Mouse (Mus musculus) kidney, adult 8-10 months (tissue): ENCODE measurements at regions not wholly inside any gene's neighbourhood (a gene's known extent, or its start where the extent isn't known, plus 50 kb on each side); places are given as distances from the start of the nearest gene placed in this dataset.

ENCODE experiments used
- DNase-seq, 2 experiments: peaks; one replicate each; pipeline ENCODE4 v3.0.0; 2022

- DNase-seq = no peak
Measured at GRCm38 (mm10) chr15:36916998-36917397, 90.6 kb downstream of the Zfp706 start.

GRCm38 (mm10) chr15:36914239-36915100 is 93.1 kb downstream of the Zfp706 start:
- DNase-seq = peak; percentile 54 to 62

GRCm38 (mm10) chr15:36913308-36913707 is 94.3 kb downstream of the Zfp706 start:
- DNase-seq = no peak

- no peak for DNase-seq
Measured at GRCm38 (mm10) chr15:36910272-36910671, 97.3 kb downstream of the Zfp706 start.

GRCm38 (mm10) chr15:36909494-36909893 is 98.1 kb downstream of the Zfp706 start:
- no peak for DNase-seq

GRCm38 (mm10) chr15:36906789-36907188 is 100.8 kb downstream of the Zfp706 start:
- DNase-seq = peak; percentile 47 to 84

GRCm38 (mm10) chr15:36906052-36906451 is 101.5 kb downstream of the Zfp706 start:
- no peak for DNase-seq

GRCm38 (mm10) chr15:36903922-36904321 is 103.7 kb downstream of the Zfp706 start:
- no peak for DNase-seq

- peak; percentile 59 to 73 for DNase-seq
Measured at GRCm38 (mm10) chr15:36903309-36903708, 104.3 kb downstream of the Zfp706 start.

GRCm38 (mm10) chr15:36901830-36902285 is 105.7 kb downstream of the Zfp706 start:
- no peak for DNase-seq

- no peak for DNase-seq
Measured at GRCm38 (mm10) chr15:36901350-36901749, 106.2 kb downstream of the Zfp706 start.

- DNase-seq = no peak
Measured at GRCm38 (mm10) chr15:36900940-36901339, 106.6 kb downstream of the Zfp706 start.

GRCm38 (mm10) chr15:36899882-36900281 is 107.7 kb downstream of the Zfp706 start:
- DNase-seq = no peak

GRCm38 (mm10) chr15:36898857-36899523 is 108.6 kb downstream of the Zfp706 start:
- DNase-seq = peak; percentile 76 to 89

GRCm38 (mm10) chr15:36898326-36898725 is 109.2 kb downstream of the Zfp706 start:
- DNase-seq = no peak

- DNase-seq = no peak
Measured at GRCm38 (mm10) chr15:36896265-36896664, 111.3 kb downstream of the Zfp706 start.

- DNase-seq = no peak
Measured at GRCm38 (mm10) chr15:36895031-36895430, 112.5 kb downstream of the Zfp706 start.

- DNase-seq = no peak
Measured at GRCm38 (mm10) chr15:36893407-36893969, 114.1 kb downstream of the Zfp706 start.

GRCm38 (mm10) chr15:36892576-36893205 is 114.9 kb downstream of the Zfp706 start:
- no peak for DNase-seq

GRCm38 (mm10) chr15:36891851-36892250 is 115.7 kb downstream of the Zfp706 start:
- no peak for DNase-seq

- no peak for DNase-seq
Measured at GRCm38 (mm10) chr15:36891296-36891695, 116.3 kb downstream of the Zfp706 start.

- DNase-seq = no peak
Measured at GRCm38 (mm10) chr15:36889072-36889471, 118.5 kb downstream of the Zfp706 start.
